Mouse (Mus musculus) urinary bladder, postnatal 14 days (tissue): ENCODE results near the gene Sult2b1.
A peak's percentile ranks its signal among the peaks of the same experiment; 100 is the strongest.

Source experiments
- DNase-seq: peaks from one replicate; pipeline ENCODE4 v3.0.0; 2021; ENCODE audit warnings: low spot score

Sult2b1 gene

DNA sequence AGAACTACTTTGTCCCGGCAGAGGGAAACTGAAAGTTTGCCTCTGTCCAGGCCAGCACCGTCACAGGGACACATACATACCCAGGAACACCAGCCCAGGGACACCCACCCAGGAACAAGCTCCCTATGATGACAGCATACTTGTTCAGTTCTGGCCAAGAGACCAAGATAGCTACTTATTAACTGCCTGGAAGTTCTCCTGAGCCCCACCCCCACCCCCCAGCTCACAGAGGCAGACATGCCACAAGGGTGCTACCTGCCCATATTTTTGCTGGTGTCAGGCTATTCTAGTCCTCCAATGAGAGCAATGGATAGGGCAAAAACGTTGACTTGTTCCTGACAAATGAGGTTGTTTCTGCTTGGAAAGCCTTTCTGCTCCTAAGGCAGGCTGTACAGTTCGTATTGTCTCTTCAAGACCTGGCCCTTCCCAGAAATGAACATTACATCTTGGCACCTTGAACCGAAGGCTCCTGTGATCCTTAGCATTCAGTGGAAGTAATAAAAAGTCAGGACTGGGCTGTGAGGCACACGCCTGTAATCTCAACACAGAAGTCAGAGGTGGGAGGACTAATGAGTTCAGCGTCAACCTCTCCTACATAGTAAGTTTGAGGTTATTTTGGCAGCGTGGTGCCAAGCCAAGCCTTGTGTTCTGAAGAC is 13.9 kb downstream of the Sult2b1 start:
- no peak for DNase-seq

DNA sequence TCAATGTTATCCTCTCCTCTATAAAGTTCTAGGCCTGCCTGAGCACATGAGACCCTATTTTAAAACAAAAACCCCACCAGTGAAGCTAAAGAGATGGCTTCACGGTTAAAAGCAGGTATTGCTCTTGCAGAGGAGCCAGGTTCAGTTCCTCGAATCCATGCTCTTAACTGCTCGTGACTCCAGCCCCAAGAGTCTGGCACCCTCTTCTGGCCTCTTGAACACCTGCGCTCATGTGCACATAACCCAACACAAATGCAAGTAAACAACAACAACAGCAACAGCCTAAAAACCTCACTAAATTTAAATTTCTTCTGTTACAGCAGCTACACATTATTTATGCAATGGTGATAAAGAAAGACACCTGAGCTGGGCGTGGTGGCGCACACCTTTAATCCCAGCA is 17.0 kb downstream of the Sult2b1 start:
- DNase-seq = no peak

DNA sequence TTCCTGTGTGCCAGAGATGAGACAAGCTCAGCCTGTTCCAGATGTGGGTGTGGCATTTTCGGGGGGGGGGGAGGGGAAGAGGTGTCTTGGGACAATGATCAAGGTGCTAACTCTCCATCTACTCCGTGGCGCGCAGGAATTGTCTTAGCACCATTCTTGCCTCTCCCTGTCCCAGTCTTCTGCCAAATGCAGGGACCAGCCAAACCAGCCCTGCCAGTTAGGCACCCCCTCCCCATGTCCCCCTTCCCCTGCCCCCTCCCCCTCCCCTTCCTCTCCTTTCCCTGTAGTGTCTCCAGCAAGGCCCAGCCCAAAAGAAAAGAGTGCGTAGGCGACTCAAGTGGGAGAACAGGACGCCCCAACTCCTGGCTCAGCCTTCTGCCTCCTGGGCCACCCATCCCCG is 17.7 kb downstream of the Sult2b1 start:
- DNase-seq = peak; percentile 17

DNA sequence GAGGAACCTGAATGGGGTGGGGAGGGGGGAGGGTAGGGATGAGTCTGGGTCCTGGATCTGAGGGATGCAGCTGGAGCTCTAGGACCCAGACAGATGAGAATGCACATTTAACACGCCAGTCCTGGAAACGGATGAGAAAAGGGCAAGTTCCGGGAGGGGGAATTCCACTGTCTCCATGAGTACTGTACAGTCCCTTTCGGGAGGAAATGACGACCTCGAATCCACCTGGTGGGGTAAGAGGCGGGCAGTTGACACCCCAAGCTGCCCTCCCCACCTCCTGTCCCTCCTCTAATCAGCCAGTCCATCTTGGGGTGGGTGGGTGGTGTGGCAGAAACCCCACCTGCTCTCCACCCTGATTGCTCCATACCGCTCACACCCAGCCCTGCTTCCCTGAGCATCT is 18.5 kb downstream of the Sult2b1 start:
- no peak for DNase-seq

DNA sequence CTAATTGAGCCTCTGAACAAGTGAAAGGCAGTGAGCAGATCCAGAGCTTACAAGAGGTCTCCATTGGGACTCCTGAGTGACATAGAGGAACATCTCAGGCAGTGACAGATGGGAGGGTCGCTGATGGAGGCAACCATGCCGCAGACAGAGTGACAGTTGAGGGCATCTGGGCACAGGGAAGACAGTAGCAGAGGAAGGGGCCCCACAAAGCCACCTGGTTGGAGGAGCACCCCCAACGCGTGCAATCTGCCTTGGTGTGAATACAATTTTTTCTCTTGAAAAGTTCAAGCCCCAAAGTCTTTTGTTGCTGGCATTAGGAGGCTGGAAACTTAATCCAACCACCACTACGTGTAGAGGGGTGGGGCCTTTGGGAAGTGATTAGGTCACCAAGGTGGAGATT is 24.3 kb downstream of the Sult2b1 start:
- no peak for DNase-seq

DNA sequence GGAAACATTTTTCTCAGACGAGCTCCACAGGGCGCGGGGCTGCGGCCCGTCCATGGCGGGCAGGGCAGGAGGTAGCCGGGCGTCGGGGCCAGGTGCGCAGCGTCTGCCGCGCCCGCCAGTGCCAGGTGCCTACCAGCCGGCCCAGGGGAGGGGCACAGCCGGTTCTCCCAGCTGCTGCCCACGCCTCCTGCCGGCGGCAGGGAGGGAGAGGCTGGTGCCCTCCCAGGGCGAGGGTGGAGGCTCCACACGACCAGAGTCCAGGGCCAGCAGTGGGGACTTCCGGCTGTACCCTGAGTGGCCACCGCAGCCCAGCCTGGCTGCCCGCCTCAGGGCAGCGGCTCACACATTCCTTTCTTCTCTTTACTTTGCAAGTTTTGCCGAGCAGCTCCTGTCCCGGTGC is 25.1 kb downstream of the Sult2b1 start:
- DNase-seq = peak; percentile 69

DNA sequence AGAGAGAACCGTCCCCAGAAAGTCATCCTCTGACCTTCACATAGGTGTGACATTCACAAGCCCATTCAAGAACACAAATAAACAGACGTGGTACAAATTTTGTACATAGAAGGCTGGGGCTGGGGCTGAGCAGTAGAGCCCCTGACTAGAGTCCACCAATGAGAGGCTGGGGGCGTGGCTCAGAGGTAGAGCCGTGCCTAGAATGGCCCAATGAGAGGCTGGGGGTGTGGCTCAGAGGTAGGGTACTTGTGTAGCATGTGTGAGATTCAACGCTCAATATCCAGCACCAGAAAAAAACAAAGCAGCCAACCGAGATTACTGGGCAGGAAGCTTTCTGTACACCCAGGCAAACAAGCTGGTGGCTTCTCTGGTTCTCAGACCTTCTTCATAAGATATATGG is 28.8 kb downstream of the Sult2b1 start:
- DNase-seq = no peak

DNA sequence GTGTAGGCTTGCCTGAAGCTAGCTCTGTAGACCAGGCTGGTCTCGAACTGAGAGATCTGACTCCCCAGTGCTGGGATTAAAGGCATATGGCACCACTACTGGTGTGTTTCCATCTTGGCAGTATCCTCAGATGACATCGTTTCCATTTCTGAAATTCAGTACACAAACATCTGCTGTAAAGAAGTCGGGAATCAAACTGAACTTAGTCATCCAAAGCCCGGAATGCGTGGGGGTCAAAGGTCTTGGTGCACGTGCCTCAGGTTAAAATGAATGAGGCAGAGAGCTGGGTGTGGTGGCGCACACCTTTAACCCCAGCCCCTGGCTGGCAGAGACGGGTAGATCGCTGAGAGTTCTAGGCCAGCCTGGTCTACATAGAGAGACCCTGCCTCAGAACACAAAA is 34.3 kb downstream of the Sult2b1 start:
- DNase-seq = no peak

DNA sequence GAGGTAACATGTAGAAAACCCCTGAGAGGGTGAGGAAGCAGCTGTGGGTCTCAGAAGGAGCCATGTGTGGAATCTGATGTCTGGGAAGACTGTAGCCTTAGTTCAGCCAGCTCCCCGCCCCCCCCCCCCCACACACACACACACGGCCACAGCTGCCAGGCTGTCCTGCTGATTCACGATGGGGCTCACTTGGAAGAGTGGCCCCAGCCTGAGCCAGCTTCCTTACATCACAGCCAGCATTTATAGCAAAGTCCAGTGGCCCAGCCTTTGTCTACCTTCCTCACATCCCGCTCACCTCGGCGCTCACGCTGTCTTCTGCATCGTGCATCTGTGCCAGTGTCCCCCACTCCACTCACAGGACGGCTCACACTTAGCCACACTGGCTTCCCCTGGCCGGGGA is 35.1 kb downstream of the Sult2b1 start:
- no peak for DNase-seq

DNA sequence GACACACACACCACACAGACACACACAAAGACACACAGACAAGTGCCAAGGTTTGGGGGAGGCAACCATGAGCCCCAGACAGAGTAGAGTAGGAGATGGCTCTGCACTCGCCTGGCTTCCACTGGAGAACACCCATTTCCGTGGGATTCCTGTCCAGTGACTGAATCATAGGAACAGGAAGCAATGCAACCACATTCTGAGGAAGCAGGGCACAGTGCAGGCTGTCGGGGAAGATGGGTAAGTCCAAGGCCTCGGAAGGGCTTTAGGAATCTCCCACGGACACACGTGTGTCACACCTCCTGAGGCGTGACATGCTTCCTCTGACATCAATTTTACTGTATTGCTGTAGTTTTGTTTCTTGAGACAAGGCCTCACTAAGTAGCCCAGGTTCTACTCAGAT is 36.4 kb downstream of the Sult2b1 start:
- no peak for DNase-seq

DNA sequence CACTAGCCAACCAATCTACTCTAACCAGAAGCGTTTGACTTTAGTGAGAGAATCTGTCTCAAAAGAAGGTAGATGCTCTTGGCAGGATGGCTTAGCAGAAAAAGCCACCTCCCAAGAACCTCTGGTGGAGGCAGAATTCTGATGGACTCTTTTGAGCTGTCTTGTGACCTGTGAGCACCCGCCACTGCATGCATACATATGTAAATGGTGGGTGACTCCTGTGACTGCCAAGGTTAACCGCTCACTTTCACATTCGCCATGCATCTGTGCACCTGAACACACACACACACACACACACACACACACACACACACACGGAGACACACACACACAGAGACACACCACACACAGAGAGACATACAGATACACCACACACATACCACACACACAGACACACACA is 37.0 kb downstream of the Sult2b1 start:
- no peak for DNase-seq

DNA sequence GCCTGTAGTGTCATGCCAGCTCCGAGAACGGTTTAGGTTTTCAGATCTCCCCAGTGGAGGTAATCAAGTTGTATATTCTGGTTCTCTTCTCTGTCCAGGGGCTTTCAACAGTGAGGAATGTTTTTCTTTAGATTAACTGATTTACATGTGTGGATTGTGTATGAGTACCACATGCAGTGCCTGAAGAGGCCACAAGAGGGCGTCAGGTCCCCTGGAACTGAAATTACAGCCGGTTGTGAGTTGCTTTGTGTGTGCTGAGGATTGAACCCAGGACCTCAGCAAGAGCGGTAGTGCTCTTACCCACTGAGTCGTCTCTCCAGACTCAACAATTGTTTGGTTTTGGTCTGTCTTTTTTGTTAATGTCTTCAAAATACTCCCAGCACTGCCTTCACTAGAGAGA is 38.0 kb downstream of the Sult2b1 start:
- DNase-seq = no peak

DNA sequence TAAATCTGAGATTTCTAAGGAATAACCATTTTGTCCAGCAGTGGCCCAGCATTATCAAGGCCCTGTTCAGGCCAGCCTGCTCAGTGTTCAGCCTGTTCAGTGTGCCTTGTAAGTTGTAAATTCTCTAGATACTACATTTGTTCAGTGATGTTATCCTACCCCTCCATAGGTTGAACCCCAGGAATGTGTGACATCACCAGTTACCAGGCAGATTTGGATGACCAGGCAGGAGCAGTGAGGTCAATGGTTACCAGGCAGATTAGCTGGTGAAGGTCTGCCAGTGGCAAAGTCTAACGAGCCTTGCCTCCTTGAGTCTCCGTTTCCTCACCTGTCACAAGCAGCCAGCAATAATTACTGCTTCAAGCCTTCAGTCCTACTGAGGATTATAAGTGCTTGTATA is 40.1 kb downstream of the Sult2b1 start:
- peak; percentile 88 for DNase-seq

DNA sequence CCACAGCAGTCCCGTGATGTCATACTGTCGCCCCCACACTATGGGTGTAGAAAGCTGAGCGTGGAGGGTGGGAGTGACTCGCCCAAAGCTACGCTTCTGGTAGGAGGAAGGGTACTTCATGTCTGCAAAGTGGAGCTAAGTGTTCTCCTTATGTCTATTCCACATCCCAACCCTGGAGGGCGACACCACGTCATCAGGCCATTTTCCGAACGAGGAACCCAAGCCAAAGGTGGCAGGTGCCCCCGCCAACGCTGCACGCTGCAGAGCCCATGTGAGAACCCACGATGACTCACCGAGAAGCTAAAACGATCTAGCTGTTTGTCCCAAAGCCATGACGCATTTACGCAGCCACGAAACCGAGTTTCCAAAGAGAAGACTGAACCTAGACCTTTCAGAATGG is 42.1 kb downstream of the Sult2b1 start:
- no peak for DNase-seq

DNA sequence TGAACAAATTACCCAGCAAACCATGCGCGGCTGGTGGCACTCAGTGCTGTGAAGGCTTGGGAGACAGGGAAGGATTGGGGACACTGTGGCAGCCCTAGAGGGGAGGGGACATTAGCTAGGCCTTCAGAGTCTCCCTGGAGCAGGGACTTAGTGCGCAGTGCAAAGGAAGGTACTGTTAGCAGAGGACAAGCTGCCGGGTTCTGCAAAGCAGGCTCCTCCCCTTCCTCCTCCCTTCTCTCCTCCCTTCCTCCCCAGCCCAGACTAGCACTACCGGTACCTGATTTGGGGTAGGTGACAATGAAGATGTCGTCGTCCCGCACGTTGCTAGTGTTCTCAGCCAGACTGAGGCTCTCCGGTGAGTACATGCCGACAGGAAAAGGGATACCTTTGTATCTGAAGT is 42.7 kb downstream of the Sult2b1 start:
- no peak for DNase-seq

DNA sequence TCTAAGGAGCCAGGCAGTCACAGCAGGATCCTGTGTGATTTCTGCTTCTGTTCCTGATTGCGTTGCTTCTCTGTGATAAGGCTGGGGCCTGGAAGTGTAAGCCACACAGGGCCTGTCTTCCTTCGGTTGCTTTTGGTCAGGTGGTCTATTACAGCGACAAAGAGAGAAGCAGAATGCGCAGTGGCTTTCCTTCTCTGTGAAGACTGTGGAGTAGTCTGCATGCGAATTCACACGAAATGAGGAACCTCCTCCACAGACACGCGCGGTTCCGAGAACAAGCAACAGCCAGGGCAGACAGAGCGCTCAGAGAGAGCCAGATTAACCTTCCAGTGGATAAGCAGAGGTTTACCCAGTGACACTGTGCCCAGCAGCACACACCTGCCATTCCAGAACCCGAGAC is 43.2 kb downstream of the Sult2b1 start:
- DNase-seq = no peak

DNA sequence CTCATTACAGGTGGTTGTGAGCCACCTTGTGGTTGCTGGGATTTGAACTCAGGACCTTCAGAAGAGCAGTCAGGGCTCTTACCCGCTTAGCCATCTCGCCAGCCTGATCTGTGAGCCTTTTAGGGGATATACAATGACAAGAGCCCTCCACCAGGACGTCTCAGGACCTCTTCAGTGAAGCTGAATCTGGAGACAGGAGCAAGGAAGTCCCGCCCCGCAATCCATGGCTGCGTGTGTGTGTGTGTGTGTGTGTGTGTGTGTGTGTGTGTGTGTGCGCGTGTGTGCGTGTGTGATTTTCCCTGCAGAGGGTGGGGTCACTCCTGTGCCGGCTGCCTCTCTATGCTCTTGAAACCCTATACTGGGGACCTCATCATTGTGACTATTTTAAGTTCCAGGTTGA is 44.6 kb downstream of the Sult2b1 start:
- DNase-seq = no peak

DNA sequence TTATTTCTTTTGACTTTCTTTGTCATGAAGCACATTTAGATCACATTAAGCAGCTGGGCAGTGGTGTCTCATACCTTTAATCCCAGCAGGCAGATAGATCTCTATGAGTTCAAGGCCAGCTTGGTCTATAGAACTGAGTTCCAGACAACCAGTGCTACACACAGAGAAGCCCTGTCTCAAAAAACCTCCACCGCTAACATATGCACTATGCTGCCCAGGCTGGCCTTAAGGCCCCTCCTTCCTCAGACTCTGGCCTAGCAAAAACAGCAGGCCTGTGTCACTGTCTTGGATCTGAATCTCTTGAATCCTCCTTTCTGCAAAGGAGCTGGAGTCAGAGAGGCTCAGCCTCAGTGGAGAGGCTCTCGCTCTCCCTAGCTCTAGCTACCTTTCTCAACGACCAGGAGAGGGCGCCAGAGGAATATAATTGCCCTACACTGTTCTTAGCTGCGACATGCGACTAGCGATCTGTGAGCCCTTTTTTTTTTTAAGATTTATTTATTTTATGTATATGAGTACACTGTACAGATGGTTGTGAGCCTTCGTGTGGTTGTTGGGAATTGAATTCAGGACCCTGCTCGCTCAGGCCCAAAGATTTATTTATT is 45.2 kb downstream of the Sult2b1 start:
- DNase-seq = peak; percentile 87

DNA sequence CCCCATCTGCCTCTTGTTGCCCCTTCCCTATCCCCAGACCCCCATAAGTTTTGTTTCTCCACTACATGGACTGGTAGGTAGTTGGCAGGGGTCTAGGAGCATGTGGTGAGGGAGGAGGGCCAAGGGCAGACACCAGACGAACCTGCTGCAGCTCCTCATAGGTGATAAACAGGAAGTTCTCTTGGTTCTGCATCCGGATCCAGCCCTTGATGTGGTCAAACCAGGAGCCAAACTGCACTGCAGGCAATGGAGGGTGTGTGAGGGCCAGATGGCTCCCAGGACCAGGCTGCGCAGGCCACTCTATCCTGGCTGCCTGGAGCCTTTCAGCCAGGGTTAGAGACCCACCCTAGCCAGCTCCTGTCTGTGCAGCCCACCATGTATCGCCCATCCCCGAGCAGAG is 51.0 kb downstream of the Sult2b1 start:
- DNase-seq = no peak

DNA sequence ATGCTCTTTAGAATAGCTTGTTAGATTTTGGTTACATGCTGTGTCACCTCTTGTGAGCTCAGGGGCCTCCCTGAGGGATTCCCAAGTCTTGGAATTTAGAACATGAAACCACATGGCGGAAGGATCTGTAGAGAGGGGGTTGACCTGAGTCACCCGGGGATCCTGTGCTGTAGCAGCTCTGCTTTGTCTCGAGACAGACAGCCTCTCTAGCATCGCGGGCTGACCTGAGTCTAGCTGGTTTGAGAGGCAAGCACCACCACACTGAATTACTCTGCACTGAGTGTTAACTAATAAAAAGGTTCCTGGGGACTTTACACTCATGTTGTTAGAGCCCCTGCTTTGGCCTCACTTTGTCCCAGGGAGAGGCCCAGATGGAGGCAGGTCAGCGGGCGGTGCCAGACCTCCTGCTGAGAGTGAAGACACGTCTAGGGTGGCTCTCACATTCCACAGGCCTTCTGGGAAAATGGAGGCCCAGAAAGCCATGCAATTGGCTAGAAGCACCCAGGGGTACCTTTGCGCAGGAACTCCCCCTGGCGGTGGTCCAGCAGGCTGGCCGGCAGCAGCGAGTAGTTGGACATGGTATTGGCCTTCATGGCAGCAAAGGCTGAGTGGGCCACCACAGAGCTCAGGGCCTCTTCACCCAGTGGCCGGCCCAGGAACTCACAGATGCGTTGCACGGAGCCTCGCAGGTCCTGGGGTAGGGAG is 53.6 kb downstream of the Sult2b1 start:
- DNase-seq = no peak

DNA sequence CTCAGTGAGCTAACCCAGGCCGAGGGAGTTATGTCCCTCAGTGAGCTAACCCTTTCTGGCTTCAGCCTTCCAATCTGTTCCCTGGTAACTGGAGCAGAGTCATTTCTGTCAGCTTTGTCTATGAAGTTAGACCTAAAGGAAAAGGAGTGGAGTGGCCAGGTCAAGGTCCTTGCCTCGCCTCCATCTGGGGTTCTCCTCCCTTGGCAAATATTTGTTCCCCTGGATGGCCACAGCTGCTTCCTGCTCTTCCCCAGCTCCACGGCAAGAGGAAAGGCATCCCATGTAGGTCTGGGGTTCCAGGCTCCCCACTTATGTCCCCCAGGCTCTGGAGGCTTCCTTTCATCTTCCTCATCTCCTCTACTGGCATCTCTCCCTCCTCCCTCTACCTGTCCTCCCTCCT is 56.8 kb downstream of the Sult2b1 start:
- DNase-seq = no peak

DNA sequence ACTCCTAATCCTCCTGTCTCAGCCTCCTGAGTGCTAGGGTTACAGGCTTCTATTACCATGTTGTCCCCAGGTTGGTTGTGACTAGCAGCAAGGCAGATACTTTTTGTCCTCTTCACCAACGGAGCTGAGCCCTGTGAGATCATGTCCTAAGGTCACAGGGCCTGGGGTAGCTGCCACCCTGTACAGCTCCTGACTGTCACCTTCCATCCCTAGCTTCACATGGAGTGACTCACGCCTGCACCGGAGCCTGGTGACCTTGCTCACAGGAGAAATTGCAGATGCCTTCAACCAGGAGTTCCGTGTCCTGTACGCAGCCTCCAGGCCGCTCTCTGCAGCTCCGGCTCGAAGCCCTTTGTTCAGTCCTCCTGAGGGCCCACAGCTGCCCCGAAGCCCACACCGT is 58.0 kb downstream of the Sult2b1 start:
- no peak for DNase-seq

DNA sequence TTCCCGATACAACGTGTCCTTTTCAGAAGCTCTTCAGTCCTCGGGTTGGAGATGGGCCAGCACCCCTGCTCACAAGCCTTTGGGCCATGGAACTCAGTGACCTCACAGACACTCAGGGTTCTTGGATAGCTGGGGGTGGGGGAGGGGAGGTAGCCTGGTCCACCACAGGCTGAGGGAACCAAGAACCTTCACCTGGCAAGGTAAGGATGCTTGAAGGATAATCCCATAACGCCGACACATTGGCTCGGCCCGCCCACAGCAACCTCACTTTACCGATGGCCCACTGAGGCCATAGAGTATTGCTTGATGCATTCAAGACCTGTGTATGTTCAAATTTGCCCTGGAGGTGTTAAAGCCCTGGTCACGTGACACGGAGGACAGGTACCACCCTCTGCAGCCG is 58.8 kb downstream of the Sult2b1 start, which contains the start of gene Spaca4:
Gene Spaca4 (minus strand): TSS at position 101 of the 400 bp plus-strand sequence.
- DNase-seq = no peak

DNA sequence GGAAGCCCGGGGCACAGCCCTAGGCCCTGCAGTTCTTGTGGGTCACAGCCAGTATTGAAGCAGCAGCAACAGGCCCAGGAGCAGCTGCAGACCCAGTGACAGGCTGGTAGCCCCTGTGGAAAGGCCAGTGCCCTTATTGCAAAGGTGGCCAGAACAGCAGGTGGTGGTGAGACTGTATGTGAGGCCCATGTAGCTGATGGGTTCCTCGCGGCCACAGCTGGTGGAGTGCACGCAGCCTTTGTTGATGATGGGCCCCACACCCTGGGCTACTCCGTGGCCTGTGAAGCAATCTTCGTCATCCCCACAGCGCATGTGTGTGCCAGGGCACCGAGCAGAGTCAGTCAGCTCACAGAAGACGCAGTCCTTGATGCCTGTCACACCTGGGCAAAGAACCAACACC is 59.3 kb downstream of the Sult2b1 start:
- DNase-seq = no peak
